Mouse (Mus musculus): ENCODE measurements around the gene Cacna1a.
"Not testable (repeated sequence)": the region's sequence is repeated elsewhere in the genome, so short reads cannot be mapped to it uniquely, and the experiment has no call there.

Gene Cacna1a

DNA sequence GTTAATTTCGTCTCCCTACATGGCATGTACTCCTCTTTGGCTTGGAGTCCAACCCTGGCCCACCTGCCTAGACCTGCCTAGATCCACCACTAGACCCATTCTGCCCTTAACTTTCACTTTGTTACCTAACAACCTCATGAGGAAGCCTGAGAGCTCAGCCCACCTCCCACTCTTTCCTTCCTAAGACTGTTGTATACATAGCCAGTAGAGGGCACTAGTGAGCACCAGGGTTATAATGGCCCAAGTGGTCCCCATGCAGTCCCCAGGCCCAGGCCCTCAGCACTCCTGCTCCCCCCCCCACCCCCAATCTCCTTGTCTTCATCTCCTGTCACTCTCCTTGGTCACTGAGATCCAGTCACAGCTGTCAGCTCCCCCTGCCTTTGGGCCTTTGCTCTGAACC is 86.2 kb downstream of the Cacna1a start:
- DNase-seq (ENCODE audit: low spot score in 2 of 2), result no peak

DNA sequence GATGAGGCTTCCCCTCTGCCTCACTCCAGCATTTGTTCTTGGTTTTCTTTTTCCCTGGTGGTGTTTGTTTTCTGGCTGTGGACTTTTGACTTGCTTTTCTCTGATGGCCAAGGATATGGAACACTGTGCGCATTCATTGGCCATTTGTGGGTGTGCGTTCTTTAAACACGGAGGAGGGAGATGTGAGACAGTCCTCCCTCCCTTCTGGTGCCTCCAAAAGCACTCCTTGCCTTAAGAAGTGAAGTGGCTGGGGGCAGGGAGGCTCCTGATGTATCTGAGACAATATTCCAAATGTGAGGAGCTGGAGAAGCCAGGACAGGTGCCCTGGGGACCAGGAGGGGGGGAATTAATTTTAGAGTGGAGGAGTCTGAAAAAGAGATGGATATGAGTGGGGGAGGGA is 89.1 kb downstream of the Cacna1a start:
- DNase-seq (ENCODE audit: low spot score in 2 of 2), result peak in 1 of 2 experiments; percentile 57

GRCm38 (mm10) chr8:84483004-84483403 is 94.8 kb downstream of the Cacna1a start:
- no peak for DNase-seq (ENCODE audit: low spot score in 2 of 2)

- no peak for DNase-seq (ENCODE audit: low spot score in 2 of 2)
These were observed 97.1 kb downstream of the Cacna1a start for GRCm38 (mm10) chr8:84485366-84485765.

- DNase-seq (ENCODE audit: low spot score in 2 of 2), result no peak
These were observed 97.6 kb downstream of the Cacna1a start for GRCm38 (mm10) chr8:84485864-84486263.

GRCm38 (mm10) chr8:84489223-84489622 is 101.0 kb downstream of the Cacna1a start:
- DNase-seq (ENCODE audit: low spot score in 2 of 2), result no peak

DNA sequence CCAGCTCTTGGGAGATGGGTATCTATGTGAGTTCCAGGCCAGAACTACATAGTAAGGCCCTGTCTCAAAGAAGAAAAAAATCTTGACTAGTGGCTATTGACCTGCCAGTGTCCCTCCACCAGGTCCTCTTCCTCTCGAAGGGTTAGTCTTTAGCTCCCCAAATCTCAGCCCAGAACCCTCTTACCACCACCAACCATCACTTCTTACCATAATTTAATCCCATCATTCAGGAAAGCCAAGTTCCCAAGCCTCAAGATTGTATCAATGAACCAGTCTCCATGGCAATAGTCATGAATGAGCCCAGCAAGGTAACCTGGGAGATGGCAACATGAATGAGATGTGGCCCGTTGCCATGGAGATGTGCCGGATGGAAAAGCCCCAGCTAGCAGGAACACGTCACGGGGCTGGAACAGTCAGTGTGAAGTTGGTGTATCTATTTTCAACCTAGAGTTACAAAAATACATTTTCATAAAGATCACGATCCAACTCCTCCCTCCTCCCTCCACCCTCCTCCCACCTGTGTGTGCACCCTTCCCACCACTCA is 106.4 kb downstream of the Cacna1a start:
- peak; percentile 94 to 95 for DNase-seq (ENCODE audit: low spot score in 2 of 2)

GRCm38 (mm10) chr8:84501181-84501580 is 112.9 kb downstream of the Cacna1a start:
- no peak for DNase-seq (ENCODE audit: low spot score in 2 of 2)

GRCm38 (mm10) chr8:84501671-84502308 is 113.5 kb downstream of the Cacna1a start:
- DNase-seq (ENCODE audit: low spot score in 2 of 2), result peak in 1 of 2 experiments; percentile 32

DNA sequence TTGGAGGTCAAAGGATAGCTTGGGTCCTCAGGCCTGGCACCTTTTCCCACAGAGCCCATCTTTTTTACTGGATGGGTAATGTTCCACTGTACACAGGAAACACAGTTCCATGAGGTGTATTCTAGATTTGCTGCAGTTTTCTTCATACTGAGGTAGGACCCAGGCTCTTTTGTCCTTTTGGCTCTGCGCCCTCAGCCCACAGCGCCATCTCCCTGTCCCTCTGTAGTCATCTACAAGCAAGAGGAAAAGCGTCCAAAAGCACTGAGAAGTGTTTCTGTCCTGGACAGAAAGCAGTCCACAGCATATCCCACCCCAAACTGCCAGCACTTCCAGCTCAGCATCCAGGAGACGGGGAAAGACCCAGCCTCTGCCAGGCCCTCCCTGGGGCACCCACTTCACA is 114.4 kb downstream of the Cacna1a start:
- no peak for DNase-seq (ENCODE audit: low spot score in 2 of 2)

- no peak for DNase-seq (ENCODE audit: low spot score in 2 of 2)
These were observed 119.0 kb downstream of the Cacna1a start for GRCm38 (mm10) chr8:84507220-84507619.

GRCm38 (mm10) chr8:84509764-84510163 is 121.5 kb downstream of the Cacna1a start:
- not testable (repeated sequence) for DNase-seq (ENCODE audit: low spot score in 2 of 2)

DNA sequence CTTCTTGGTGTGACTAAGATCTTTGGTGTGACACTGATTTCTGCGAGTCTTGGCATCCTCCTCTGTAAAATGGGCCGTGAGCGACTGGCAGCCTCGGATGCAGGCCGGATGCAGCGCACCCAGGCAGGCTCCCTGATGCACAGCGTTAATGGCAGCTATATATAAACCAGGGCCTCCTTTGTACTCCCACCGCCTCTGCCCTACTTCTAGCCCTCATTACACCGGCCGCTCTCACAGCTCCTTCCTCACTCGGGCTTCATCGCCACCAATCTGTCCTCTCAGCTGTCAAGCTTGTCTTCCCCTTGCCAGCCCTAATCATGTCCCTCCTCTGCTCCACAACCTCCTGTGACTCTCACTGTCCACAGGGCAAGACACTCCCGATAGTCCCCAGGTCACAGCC is 123.4 kb downstream of the Cacna1a start:
- DNase-seq (ENCODE audit: low spot score in 2 of 2), result no peak

- no peak for DNase-seq (ENCODE audit: low spot score in 2 of 2)
These were observed 125.5 kb downstream of the Cacna1a start for GRCm38 (mm10) chr8:84513765-84514164.

GRCm38 (mm10) chr8:84518180-84518579 is 129.9 kb downstream of the Cacna1a start:
- no peak for DNase-seq (ENCODE audit: low spot score in 2 of 2)

DNA sequence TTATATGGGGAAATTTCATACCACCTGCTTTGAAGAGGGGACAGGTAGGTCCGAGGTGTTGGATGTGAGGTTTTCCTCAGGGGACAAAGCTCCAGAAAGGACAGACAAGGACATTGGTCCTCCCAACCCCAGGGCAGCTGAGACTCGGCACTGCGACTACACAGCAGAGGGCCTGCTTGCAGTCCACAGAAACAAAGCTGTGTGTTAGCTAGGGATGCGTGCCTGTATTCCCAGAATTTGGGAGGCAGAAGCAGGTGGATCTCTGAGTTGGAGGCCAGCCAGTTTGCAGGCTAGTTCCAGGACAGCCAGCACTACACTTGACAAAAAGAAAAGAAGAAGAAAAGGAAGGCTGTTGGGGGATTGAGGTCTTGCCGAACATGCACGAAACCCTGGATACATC is 130.5 kb downstream of the Cacna1a start:
- no peak for DNase-seq (ENCODE audit: low spot score in 2 of 2)

- DNase-seq (ENCODE audit: low spot score in 2 of 2), result peak; percentile 71 to 84
These were observed 131.8 kb downstream of the Cacna1a start for GRCm38 (mm10) chr8:84519767-84520626.

- no peak for DNase-seq (ENCODE audit: low spot score in 2 of 2)
These were observed 132.8 kb downstream of the Cacna1a start for GRCm38 (mm10) chr8:84520999-84521398.

DNA sequence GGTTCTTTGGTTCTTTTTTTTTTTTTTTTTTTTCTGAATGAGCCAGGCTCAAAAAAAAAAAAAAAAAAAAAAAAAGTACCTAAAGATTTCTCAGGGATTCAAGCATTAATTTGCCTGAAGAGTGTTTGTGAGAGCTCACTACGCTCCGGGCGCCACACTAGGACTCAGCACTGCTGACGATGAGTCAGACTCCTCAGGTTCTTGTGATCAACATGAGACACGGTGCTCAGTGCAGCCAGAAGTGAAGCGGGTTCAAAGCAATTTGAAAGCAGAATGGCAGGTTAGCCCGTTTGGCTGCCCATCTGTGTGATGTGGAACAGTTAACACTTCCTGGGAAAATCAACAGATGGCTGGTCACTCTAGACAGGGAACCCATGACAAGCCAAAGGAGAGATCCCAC is 139.8 kb downstream of the Cacna1a start:
- DNase-seq (ENCODE audit: low spot score in 2 of 2), result peak in 1 of 2 experiments; percentile 34

DNA sequence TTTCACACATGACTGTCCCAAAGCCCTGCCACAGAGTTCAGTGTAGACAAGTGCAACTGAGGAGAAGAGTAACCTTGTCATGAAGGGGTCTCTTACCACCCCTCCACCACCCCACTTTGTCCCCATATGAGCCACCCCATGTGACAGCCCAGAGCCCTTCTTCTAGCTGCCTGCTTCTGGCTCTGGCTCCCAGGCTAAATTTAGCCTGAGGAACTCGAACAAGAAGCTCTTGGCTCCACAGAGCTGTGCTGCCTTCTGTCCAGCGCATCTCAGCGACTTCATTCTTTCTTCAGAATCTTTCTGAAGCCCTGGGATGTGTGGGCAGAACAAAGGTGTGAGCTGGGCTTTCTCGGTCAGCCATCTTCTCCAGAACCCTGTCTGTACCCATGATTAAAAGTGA is 141.3 kb downstream of the Cacna1a start:
- peak; percentile 48 to 71 for DNase-seq (ENCODE audit: low spot score in 2 of 2)

- no peak for DNase-seq (ENCODE audit: low spot score in 2 of 2)
These were observed 144.5 kb downstream of the Cacna1a start for GRCm38 (mm10) chr8:84532725-84533124.

- no peak for DNase-seq (ENCODE audit: low spot score in 2 of 2)
These were observed 145.1 kb downstream of the Cacna1a start for GRCm38 (mm10) chr8:84533341-84533740.

DNA sequence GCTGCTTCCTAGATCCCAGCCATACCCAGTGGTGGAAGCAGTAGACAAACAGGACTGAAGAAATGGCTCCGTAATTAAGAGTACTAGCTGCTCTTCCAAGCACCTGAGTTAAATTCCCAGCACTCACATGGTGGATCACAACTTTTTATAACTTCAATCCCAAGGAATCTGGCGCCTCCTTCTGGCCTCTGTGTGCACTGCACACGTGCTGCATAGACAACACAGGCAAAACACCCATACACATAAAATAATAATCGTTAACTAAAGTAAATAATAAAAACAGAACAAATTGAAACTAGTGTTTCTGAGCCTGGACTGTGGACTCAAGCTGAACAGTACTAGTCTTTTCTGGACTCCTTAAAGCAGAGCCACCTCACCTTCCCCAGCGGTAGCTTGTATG is 148.7 kb downstream of the Cacna1a start:
- DNase-seq (ENCODE audit: low spot score in 2 of 2), result no peak

All from right cerebral cortex, postnatal 36 days (tissue).